Mouse (Mus musculus) left cerebral cortex, postnatal 14 days (tissue): ENCODE results near the gene Arl16. TPM values are rescaled to one million over a fixed set of nuclear protein-coding genes. Genes with fewer than 3 reads are reported as not detected.

Experiments used
- DNase-seq, 2 experiments: peaks; one replicate each; pipeline ENCODE4 v3.0.0; 2021 to 2022; ENCODE audit warnings: low spot score in 2 of 2, mixed read lengths in 1 of 2
- intact Hi-C: fragments of 180-260 bp; cut with DNase I; formaldehyde crosslinking; loops from one replicate; pipeline ENCODE4 v1.15.1; 2025
- total RNA-seq, 2 experiments: library from RNA; stranded (reverse); gene quantifications; 2 replicates each; pipeline ENCODE4 v1.2.3; 2021

Arl16 gene
- total RNA-seq, 2 experiments from 2014 or later, result 59.5 to 60.1 TPM

- intact Hi-C loops, result no loop called here
- DNase-seq, result no peak
Observed at GRCm38 (mm10) chr11:120457370-120457769, 10.0 kb downstream of the Arl16 start.

- no peak for DNase-seq
- intact Hi-C loops, result no loop called here
Observed at GRCm38 (mm10) chr11:120455413-120455812, 12.0 kb downstream of the Arl16 start.

- DNase-seq, result no peak
Observed at GRCm38 (mm10) chr11:120454965-120455364, 12.4 kb downstream of the Arl16 start.

GRCm38 (mm10) chr11:120453306-120453705 is 14.1 kb downstream of the Arl16 start, which contains the start of gene Pde6g:
TSS of gene Pde6g (minus strand) at chr11:120453500.
- no peak for DNase-seq
- intact Hi-C loops, result no loop called here

More at GRCm38 (mm10) chr11:120454965-120455364, 12.4 kb downstream of the Arl16 start:
- intact Hi-C loops, result no loop called here

GRCm38 (mm10) chr11:120452246-120452645 is 15.2 kb downstream of the Arl16 start:
- DNase-seq, result no peak
- intact Hi-C loops, result no loop called here

- DNase-seq, result no peak
- intact Hi-C loops, result no loop called here
Observed at GRCm38 (mm10) chr11:120447179-120447578, 20.2 kb downstream of the Arl16 start.

GRCm38 (mm10) chr11:120445475-120445874 is 21.9 kb downstream of the Arl16 start:
- no peak for DNase-seq
- intact Hi-C loops, result no loop called here

- intact Hi-C loops, result no loop called here
Observed at GRCm38 (mm10) chr11:120444106-120444505, 23.3 kb downstream of the Arl16 start.

GRCm38 (mm10) chr11:120442765-120443280 is 24.6 kb downstream of the Arl16 start:
- intact Hi-C loops, result no loop called here
- no peak for DNase-seq

More at GRCm38 (mm10) chr11:120444106-120444505, 23.3 kb downstream of the Arl16 start:
- no peak for DNase-seq

- intact Hi-C loops, result no loop called here
- DNase-seq, result no peak
Observed at GRCm38 (mm10) chr11:120442344-120442743, 25.1 kb downstream of the Arl16 start, which contains the start of gene Tspan10. TSS of gene Tspan10 (plus strand) at chr11:120442644.

GRCm38 (mm10) chr11:120437857-120438385 is 29.5 kb downstream of the Arl16 start:
- no peak for DNase-seq
- intact Hi-C loops, result no loop called here

- DNase-seq, result peak; percentile 67 to 87
- intact Hi-C loops, result no loop called here
Observed at GRCm38 (mm10) chr11:120437152-120437856, 30.1 kb downstream of the Arl16 start, which contains the start of gene Nploc4. TSS of gene Nploc4 (minus strand) at chr11:120437708.

GRCm38 (mm10) chr11:120426727-120427126 is 40.7 kb downstream of the Arl16 start:
- intact Hi-C loops, result no loop called here
- DNase-seq, result no peak

GRCm38 (mm10) chr11:120423569-120424295 is 43.7 kb downstream of the Arl16 start:
- DNase-seq, result peak; percentile 59 to 74
- intact Hi-C loops, result no loop called here

GRCm38 (mm10) chr11:120422651-120423568 is 44.5 kb downstream of the Arl16 start:
- no peak for DNase-seq
- intact Hi-C loops, result no loop called here

- intact Hi-C loops, result no loop called here
Observed at GRCm38 (mm10) chr11:120418592-120418991, 48.8 kb downstream of the Arl16 start.

GRCm38 (mm10) chr11:120417852-120418251 is 49.6 kb downstream of the Arl16 start:
- intact Hi-C loops, result no loop called here
- no peak for DNase-seq

More at GRCm38 (mm10) chr11:120418592-120418991, 48.8 kb downstream of the Arl16 start:
- DNase-seq, result no peak
